Mouse (Mus musculus): ENCODE measurements around the gene Loxl1. TPM values are rescaled to one million over a fixed set of nuclear protein-coding genes. Genes with fewer than 3 reads are reported as not detected.
A peak's percentile ranks its signal among the peaks of the same experiment; 100 is the strongest.

The Loxl1 gene
- polyA plus RNA-seq, 1 experiment from 2014 or later: 33.4 TPM

DNA sequence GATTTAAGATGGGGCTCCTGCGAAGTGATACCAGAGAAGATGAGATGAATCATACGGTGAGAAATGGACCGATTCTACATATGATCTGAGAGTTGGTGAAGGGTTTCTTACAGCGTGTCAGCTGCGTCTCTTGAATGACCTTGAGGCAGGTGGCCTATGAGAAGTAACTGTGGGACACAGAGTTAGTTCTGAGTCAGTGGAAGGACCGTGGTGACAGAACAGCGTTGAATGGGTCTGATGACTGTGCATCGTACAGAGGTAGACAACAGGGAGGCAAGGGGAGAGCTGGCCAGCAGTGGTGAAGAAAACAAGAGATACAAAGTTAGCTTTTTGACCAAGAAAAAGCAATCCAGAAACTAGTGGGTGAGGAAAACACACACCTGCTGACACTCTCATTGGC, 62.7 kb downstream of the Loxl1 start:
- H3K9me3 ChIP-seq (replicated peaks; ENCODE audit: control insufficient read depth, low read length): no peaks in the 10 kb centered on the region
- H3K4me1 ChIP-seq (ENCODE audit: control insufficient read depth, insufficient read depth, low read length): peaks cover 42% of the 10 kb centered on the region
- H3K4me2 ChIP-seq (ENCODE audit: low read depth, low read length): peak overlapping the region; percentile 66
- H3K9ac ChIP-seq (ENCODE audit: low read length): peak overlapping the region; percentile 80
- no peak for ATAC-seq (ENCODE audit: insufficient read depth, low FRiP score)
- no peaks in the 10 kb centered on the region for H3K27me3 ChIP-seq (ENCODE audit: control insufficient read depth, insufficient read depth, low read length)
- WGBS: 67% methylated on average over 8 of the region's 8 CpGs
- no peaks in the 10 kb centered on the region for H3K36me3 ChIP-seq (ENCODE audit: control insufficient read depth, insufficient read depth, low read length)
- no peak overlapping the region; the same call in 1 of the 2 replicates for H3K4me3 ChIP-seq (replicated peaks; ENCODE audit: low read length)
- peak overlapping the region; percentile 93 for H3K27ac ChIP-seq (ENCODE audit: low read length)

DNA sequence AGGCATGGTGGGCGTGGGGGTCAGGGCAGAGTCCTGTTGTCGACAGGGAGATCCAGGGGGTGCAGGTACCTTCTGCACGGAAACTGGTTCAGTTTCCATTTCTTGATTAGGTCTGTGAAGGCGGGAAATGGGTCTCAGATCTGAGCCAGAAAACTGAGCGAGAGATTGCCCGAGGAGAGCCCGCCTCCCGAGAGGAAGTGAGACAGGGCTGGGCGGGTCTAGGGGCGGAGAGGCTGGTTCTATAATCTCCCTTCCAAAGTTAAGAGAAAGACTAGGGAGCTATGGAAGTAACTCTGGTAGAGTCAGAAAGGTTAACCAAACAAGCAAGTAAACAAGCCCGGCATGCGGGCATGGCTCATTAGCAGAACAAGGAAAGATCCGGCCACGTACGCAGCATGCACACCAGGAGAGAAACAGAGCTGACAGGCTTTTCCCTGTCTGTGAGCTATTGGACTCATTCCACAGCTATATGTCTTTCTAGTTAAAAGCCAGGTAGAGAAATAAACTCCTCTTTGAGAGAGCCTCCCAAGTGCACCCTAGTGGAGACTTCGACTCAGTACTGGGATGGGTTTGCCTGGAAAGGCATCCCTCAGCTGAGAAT, 63.3 kb downstream of the Loxl1 start, which contains the start of gene Pml:
Gene Pml (minus strand): TSS at position 195 of the 601 bp plus-strand sequence.
- H3K4me3 ChIP-seq (replicated peaks; ENCODE audit: low read length): peak within 1 kb of the TSS; percentile 59
- WGBS: under 1% methylated on average over 16 of the region's 16 CpGs
- no peaks in the 10 kb centered on the region for H3K9me3 ChIP-seq (replicated peaks; ENCODE audit: control insufficient read depth, low read length)
- ATAC-seq (ENCODE audit: insufficient read depth, low FRiP score): peak; percentile 76
- no peaks in the 10 kb centered on the region for H3K27me3 ChIP-seq (ENCODE audit: control insufficient read depth, insufficient read depth, low read length)
- peak within 1 kb of the TSS; percentile 80 for H3K9ac ChIP-seq (ENCODE audit: low read length)
- H3K4me2 ChIP-seq (ENCODE audit: low read depth, low read length): peak within 1 kb of the TSS; percentile 66
- peak within 1 kb of the TSS; percentile 93 for H3K27ac ChIP-seq (ENCODE audit: low read length)
- H3K36me3 ChIP-seq (ENCODE audit: control insufficient read depth, insufficient read depth, low read length): no peaks in the 10 kb centered on the region
- peaks cover 44% of the 10 kb centered on the region for H3K4me1 ChIP-seq (ENCODE audit: control insufficient read depth, insufficient read depth, low read length)

DNA sequence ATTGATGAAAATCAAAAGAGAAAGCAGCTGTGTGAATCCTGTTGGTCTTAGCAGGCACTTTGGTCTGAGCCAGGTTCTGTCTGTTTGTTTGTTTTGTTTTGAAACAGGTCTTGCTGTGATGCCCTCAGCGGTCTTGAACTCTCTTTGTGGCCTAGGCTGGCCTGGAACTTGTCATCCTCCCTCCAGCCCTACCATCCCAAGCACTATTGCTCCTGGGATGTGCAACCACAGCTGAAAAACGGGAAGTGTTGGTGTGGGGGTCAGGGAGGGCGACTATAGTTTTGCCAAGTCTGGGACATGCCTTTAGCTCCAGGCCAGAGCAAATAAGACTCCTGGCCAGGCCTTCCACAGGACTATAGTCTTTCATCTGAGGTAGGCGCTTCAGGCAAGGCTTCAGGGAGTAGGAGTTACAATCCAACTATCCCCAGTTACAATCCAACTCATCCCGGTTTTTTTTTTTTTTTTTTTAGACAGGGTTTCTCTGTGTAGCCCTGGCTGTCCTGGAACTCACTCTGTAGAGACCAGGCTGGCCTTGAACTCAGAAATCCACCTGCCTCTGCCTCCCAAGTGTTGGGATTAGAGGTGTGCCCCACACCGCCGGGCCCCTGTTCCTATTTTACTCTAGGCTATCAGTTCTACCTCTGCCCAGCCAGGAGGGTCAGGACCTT, 64.1 kb downstream of the Loxl1 start:
- Histone ChIP-seq H3K9ac (ENCODE audit: low read length) (peak overlapping the region; percentile 80), H3K27ac (ENCODE audit: low read length) (peak overlapping the region; percentile 93), H3K4me1 (ENCODE audit: control insufficient read depth, insufficient read depth, low read length) (peaks cover 41% of the 10 kb centered on the region), H3K27me3 (ENCODE audit: control insufficient read depth, insufficient read depth, low read length) (no peaks in the 10 kb centered on the region), H3K36me3 (ENCODE audit: control insufficient read depth, insufficient read depth, low read length) (no peaks in the 10 kb centered on the region), H3K9me3 (replicated peaks; ENCODE audit: control insufficient read depth, low read length) (no peaks in the 10 kb centered on the region), H3K4me2 (ENCODE audit: low read depth, low read length) (peak overlapping the region; percentile 66), H3K4me3 (replicated peaks; ENCODE audit: low read length) (peak overlapping the region; percentile 59)
- ATAC-seq (ENCODE audit: insufficient read depth, low FRiP score): no peak
- WGBS: 28% methylated on average over 7 of the region's 7 CpGs

DNA sequence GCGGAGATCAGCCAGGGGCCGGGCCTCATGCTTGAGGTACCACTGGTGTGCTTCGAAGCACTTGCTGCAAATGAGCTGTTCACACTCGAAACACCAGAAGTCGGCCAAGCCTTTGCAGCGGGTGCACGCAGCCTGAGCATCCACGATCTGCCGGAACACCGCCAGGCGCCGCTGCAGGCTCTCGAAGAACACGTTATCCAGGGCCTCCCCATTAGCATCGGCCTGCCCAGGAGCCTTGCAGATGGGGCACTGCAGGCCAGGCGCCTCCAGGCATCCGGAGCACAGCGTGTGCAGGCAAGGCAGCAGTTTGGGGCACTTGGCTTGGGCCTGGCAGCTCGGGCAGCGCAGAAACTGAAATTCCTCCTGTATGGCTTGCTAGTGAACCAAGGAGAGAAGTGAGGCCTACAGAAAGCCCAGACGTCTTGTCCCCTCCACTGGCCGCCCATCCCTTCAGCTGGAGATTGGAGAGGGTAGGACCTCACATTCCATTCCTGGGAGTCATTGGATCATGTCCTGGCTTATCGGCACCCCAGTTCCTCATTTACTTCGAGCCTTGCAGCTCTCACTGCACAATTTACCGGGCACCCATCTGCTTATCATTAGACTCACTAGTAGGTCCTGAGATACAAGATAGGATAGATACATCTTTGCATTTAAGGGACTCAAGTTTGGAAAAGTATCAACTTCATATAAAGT, 65.8 kb downstream of the Loxl1 start:
- peak; percentile 62 for ATAC-seq (ENCODE audit: insufficient read depth, low FRiP score)
- peak overlapping the region; percentile 66 for H3K4me2 ChIP-seq (ENCODE audit: low read depth, low read length)
- H3K27me3 ChIP-seq (ENCODE audit: control insufficient read depth, insufficient read depth, low read length): no peaks in the 10 kb centered on the region
- peak overlapping the region; percentile 30 for H3K27ac ChIP-seq (ENCODE audit: low read length)
- H3K9ac ChIP-seq (ENCODE audit: low read length): peak overlapping the region; percentile 67
- peak overlapping the region; percentile 33 for H3K4me3 ChIP-seq (replicated peaks; ENCODE audit: low read length)
- WGBS: 9% methylated on average over 25 of the region's 25 CpGs
- no peaks in the 10 kb centered on the region for H3K36me3 ChIP-seq (ENCODE audit: control insufficient read depth, insufficient read depth, low read length)
- H3K4me1 ChIP-seq (ENCODE audit: control insufficient read depth, insufficient read depth, low read length): peaks cover 46% of the 10 kb centered on the region
- H3K9me3 ChIP-seq (replicated peaks; ENCODE audit: control insufficient read depth, low read length): no peaks in the 10 kb centered on the region

DNA sequence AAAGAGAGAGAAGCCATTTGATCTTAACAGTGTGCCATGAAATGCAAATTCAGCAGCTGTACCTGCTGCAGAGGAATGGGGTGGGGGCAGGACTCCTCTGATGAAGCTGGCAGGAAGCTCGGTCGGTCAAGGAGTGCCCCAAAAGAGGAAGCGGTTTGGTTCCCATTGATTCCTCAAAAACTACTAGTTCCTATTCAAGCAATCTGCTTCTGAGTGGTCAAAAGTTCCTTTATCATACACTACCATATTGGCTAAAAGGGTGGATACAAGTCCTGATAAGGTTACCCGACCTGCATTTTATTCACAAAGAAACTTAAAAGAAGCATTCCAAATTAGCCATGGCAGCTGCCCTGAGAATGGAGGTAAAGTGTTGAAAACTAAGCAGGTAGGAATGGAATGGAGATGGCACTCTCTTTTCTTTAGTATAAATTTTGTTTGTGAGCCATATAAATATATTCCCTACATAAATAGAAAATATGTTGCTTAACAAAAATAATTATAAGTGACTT, 66.8 kb downstream of the Loxl1 start:
- H3K4me2 ChIP-seq (ENCODE audit: low read depth, low read length): 0 out of 2 replicates have a peak overlapping the region, but pooled peaks have one; percentile 28
- H3K4me3 ChIP-seq (replicated peaks; ENCODE audit: low read length): no peak overlapping the region
- 67% methylated on average over 4 of the region's 4 CpGs for WGBS
- H3K9ac ChIP-seq (ENCODE audit: low read length): no peak overlapping the region
- H3K27ac ChIP-seq (ENCODE audit: low read length): no peak overlapping the region
- no peaks in the 10 kb centered on the region for H3K9me3 ChIP-seq (replicated peaks; ENCODE audit: control insufficient read depth, low read length)
- no peaks in the 10 kb centered on the region for H3K36me3 ChIP-seq (ENCODE audit: control insufficient read depth, insufficient read depth, low read length)
- no peak for ATAC-seq (ENCODE audit: insufficient read depth, low FRiP score)
- no peaks in the 10 kb centered on the region for H3K27me3 ChIP-seq (ENCODE audit: control insufficient read depth, insufficient read depth, low read length)
- H3K4me1 ChIP-seq (ENCODE audit: control insufficient read depth, insufficient read depth, low read length): peaks cover 55% of the 10 kb centered on the region

DNA sequence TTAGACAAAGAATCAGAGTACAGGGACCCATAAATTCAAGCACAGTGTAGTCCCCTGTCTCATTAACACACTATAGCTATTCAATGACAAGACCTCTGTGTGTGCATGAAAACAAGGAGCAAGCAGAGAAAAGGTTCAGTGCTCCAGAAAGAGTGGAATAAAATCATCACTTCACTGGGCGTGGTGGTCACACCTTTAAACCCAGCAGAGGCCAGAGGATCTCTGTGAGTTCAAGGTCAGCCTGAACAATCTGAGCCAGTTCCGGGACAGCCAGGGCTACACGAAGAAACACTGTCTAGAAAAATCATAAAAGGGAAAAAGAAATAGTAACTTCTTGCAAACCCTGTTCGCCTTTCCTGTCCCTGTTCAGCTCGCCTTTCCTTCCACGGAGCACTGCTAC, 69.3 kb downstream of the Loxl1 start:
- WGBS: 73% methylated on average over 6 of the region's 6 CpGs
- Histone ChIP-seq H3K27me3 (ENCODE audit: control insufficient read depth, insufficient read depth, low read length) (no peaks in the 10 kb centered on the region), H3K36me3 (ENCODE audit: control insufficient read depth, insufficient read depth, low read length) (0 out of 2 replicates have a peak, but pooled peaks cover 3% of the 10 kb centered on the region), H3K9ac (ENCODE audit: low read length) (no peak overlapping the region), H3K9me3 (replicated peaks; ENCODE audit: control insufficient read depth, low read length) (no peaks in the 10 kb centered on the region), H3K4me2 (ENCODE audit: low read depth, low read length) (no peak overlapping the region), H3K4me1 (ENCODE audit: control insufficient read depth, insufficient read depth, low read length) (peaks cover 44% of the 10 kb centered on the region), H3K27ac (ENCODE audit: low read length) (no peak overlapping the region), H3K4me3 (replicated peaks; ENCODE audit: low read length) (no peak overlapping the region)
- no peak for ATAC-seq (ENCODE audit: insufficient read depth, low FRiP score)

DNA sequence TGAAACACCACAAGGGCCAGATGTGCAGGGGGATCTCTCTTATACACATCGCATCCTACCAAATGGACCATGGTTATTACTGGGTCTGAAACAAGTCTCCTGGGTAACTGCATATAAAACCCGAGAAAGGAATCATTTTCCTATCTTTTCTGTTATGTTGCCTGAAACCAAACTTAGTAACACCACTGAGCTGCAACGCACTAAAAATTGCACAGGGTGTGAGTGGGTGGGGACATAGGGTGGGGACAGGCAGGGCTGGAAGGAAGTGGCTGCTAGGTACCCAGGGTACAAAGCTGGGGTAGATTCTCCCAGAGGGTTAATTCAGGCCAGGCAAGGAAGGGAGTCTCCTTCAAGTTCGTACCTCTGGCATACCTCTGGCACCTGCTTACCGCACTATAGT, 70.3 kb downstream of the Loxl1 start:
- Histone ChIP-seq H3K4me1 (ENCODE audit: control insufficient read depth, insufficient read depth, low read length) (peaks cover 37% of the 10 kb centered on the region), H3K9ac (ENCODE audit: low read length) (no peak overlapping the region), H3K27ac (ENCODE audit: low read length) (0 out of 2 replicates have a peak overlapping the region, but pooled peaks have one; percentile 14), H3K4me3 (replicated peaks; ENCODE audit: low read length) (no peak overlapping the region), H3K27me3 (ENCODE audit: control insufficient read depth, insufficient read depth, low read length) (no peaks in the 10 kb centered on the region), H3K36me3 (ENCODE audit: control insufficient read depth, insufficient read depth, low read length) (0 out of 2 replicates have a peak, but pooled peaks cover 3% of the 10 kb centered on the region), H3K4me2 (ENCODE audit: low read depth, low read length) (no peak overlapping the region), H3K9me3 (replicated peaks; ENCODE audit: control insufficient read depth, low read length) (no peaks in the 10 kb centered on the region)
- ATAC-seq (ENCODE audit: insufficient read depth, low FRiP score): no peak
- WGBS: 77% methylated on average over 5 of the region's 5 CpGs

DNA sequence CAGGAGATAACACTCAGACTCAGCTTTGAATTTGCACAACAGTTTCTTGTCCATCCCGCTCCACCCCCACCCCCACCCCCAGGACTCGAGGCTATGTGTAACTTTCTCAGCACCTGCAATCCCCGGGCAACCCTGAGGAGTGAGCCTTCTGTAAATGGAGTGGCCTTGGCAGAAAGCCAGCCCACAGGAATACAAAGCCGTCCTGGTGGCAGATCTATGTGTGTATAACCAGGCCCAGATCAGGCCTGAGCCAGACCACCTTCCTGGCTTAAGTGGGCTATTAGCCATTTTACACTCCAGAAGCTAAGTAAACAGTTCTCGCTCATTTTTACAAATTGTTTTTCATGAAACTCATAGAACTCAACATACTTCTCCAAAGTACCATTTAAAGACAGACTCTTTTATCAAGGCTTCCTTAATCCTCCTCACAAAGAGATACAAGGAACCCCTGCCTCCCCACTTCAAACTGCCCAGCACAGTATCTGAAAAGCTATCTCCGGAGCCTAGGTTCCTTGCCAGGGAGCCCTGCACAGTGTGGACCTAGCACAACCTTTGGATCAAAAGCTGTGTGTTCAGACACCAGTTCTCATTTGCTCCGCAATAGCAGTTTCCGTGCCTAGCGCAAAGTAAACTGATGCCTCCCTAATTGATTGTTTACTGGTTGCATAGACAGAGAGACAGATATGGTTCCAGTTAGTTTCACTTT, 71.1 kb downstream of the Loxl1 start:
- ATAC-seq (ENCODE audit: insufficient read depth, low FRiP score): peak; percentile 90
- Histone ChIP-seq H3K4me3 (replicated peaks; ENCODE audit: low read length) (no peak overlapping the region), H3K36me3 (ENCODE audit: control insufficient read depth, insufficient read depth, low read length) (0 out of 2 replicates have a peak, but pooled peaks cover 3% of the 10 kb centered on the region), H3K4me1 (ENCODE audit: control insufficient read depth, insufficient read depth, low read length) (peaks cover 30% of the 10 kb centered on the region), H3K27me3 (ENCODE audit: control insufficient read depth, insufficient read depth, low read length) (no peaks in the 10 kb centered on the region), H3K4me2 (ENCODE audit: low read depth, low read length) (0 out of 2 replicates have a peak overlapping the region, but pooled peaks have one; percentile 1), H3K9me3 (replicated peaks; ENCODE audit: control insufficient read depth, low read length) (no peaks in the 10 kb centered on the region), H3K9ac (ENCODE audit: low read length) (0 out of 2 replicates have a peak overlapping the region, but pooled peaks have one; percentile 30), H3K27ac (ENCODE audit: low read length) (peak overlapping the region; percentile 62)
- 31% methylated on average over 9 of the region's 9 CpGs for WGBS

Data from stomach, embryonic 16.5 days (tissue).